Mouse (Mus musculus) embryonic fibroblast, embryonic 13.5 days (primary cell): Measurements from ENCODE around the gene Aanat.

Source experiments
- CTCF ChIP-seq: IDR thresholded peaks from 2 replicates; pipeline ENCODE4 v1.5.1; 2011; ENCODE audit warnings: mild to moderate bottlenecking, control low read depth, low read length, moderate library complexity, borderline replicate concordance; ENCODE audit not compliant: insufficient read depth
- POLR2A ChIP-seq: IDR thresholded peaks from 2 replicates; pipeline ENCODE4 v1.6.1; 2011; ENCODE audit warnings: low read depth, mild to moderate bottlenecking, control low read depth, low read length, moderate library complexity

GRCm38 (mm10) chr11:116611883-116612282 lies 25.7 kb downstream of the Aanat start:
- TF ChIP-seq POLR2A, result no peak
- TF ChIP-seq CTCF, result no peak
